Mouse (Mus musculus) right cerebral cortex, postnatal 10 days (tissue): Measurements from ENCODE around the gene Cyp4a14.
"Not testable (repeated sequence)": the region's sequence is repeated elsewhere in the genome, so short reads cannot be mapped to it uniquely, and the experiment has no call there.

Experiments
- DNase-seq, 2 experiments: peaks; one replicate each; pipeline ENCODE4 v3.0.0; 2021; ENCODE audit warnings: low spot score in 2 of 2

Gene Cyp4a14

DNA sequence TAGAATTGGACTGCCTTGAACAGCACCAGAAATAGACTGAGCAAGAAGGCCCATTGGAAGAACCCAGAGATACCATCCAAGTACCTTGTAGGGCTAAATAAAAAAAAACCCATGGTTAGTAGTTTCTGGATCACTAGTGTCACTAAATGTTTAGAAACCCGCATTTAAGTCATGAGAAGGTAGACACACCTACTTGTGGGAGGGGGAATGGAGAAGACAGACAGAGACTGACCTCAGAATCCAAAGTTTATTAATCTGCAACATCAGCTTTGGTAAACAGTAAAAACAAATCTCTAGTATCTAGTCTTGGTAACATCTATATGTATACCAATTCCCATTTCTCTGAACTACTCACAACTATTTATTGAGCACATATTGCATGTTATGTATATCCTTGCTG, at the start of gene Cyp4a14:
Gene Cyp4a14 (minus strand): TSS at position 142 of the 400 bp plus-strand sequence.
- no peak for DNase-seq

DNA sequence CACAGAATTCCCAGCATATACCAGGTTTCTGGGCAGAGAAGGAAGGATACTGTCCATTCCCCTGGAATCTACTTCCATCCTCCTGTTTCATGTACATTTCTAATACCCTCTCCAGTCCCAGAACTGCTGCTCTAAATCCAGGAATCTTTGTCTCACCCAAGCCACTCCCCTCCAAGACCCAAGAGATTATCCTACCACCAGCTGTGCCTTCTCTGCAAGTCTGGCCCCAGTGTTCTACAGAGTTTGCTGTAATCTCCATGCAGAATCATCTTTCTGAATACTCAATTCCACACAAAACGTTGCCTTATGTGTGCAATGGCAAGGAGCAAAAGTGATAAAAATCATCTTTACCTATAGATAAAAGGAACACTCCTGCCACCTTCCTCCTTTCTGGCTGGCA, 49.2 kb upstream of the Cyp4a14 start:
- no peak for DNase-seq

DNA sequence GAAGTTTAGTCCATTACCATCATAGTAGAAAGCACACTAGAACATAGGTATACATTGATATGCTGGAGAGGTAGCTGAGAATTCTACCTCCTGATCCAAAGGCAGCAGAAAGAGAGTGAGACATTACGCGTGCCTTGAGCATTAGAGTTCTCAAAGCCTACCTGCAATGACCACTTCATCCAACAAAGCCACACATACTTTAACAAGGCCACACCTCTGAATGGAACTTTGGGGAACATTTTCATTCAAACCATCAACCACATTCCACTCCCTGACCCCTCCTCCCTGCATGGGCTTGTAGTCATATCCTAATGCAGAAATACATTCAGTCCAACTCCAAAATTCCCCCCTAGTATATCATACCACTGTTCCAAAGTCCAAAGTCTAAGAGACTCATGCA, 25.8 kb upstream of the Cyp4a14 start:
- DNase-seq = no peak

DNA sequence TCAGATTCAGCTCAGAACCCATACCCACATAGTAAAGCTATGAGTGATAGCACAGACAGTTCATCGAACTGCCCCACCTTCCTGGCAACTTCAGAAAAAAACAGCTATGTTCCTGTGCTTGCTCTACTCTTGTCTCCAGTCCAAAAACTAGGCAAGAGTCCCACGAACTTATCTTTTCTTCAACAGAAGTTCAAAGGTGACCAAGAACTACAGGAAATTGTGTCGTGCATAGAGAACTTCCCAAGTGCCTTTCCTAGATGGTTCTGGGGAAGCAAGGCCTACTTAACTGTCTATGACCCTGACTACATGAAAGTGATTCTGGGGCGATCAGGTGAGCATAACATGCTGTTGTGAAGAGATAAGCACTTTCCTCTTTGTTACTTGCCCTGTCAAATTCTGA, 23.5 kb upstream of the Cyp4a14 start:
- DNase-seq = no peak

DNA sequence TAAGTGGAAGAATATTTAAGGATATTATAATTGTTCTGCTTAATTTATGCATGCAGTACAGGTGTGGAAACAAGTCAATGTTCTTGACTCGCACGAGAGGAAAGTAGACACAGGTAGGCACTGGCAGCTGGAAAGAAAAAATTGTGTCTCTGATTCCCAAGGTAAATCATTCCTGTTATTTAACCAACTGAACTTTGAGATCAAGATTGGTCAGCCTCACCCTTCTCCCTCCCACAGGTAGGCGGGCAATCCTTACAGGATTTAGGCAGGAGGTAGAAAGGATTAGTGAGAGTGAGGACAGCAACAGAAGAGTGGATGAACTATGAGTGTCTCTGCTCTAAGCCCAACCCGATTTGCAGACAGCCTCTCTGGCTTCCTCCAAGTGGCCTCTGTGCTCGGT, 22.1 kb upstream of the Cyp4a14 start, which contains the start of gene Cyp4a10:
Gene Cyp4a10 (plus strand): TSS at position 265 of the 400 bp plus-strand sequence.
- DNase-seq = not testable (repeated sequence)

DNA sequence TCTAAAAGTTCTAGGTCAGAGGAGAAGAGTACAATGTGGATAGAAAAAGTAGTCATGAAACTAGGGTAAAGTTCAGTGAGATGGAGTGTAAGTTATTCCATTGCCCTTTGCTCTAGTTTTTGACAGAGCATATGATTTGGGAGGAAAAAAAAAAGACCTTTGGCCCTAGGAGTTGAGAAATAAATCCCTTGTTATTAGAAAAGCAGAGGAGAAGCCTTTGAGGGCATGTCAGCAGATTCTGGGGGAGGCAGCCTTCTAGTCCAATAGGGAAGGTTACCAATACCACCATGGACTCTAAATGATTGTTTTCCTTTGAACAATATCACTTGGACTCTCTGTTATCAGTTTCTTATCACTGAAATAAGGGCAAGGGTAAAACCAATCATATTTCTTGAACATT, 18.0 kb upstream of the Cyp4a14 start:
- DNase-seq = not testable (repeated sequence)

DNA sequence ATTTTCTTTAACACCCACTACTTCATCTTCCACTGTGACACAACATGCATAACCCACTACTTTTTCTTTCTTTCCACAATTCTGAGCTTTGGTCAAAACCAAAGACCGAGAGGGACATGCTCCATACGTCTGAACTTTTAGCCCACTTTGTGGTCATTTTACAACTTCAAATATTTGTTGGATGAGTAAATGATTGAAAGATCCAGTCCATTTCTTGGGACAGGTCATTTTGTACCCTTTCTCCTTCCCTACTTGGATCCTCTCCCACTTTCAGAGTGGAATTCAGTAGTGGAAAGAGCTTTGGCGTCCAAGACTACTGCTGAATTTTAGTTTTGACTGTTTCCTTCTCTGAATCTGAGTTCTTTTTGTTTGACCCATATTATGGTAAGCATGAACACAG, 1.5 kb upstream of the Cyp4a14 start:
- DNase-seq = no peak

DNA sequence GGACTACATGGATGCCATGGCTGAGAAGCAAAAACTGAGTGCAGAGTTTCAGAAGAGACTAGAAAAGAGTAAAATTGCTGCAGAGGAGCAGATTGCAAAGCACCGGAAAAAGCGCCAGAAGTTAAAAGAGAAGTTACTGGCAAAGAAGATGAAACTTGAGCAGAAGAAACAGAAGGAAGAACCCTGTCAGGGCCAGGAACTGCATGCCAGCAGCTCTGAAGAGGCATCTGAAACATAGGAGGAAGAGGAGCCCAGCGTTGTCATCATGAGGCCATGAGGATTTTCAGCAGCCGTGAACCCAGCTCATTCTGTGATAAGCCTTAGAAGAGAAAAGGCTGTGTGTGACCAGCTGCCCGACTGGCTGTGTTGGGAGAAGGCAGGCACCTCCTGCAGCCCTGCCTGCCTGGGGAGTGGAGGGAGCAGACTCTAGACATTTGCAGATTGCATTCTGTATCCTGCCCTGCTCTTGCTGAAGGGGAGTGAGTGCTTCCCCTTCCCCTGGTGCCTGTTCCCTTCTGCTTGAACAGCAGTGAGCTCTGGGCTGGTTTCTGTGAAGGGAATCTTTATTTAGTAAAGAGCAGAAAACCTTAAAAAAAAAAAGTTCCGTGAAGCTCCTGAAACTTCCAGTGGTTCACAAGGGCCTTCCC, 14.8 kb downstream of the Cyp4a14 start:
- DNase-seq = peak; percentile 23 to 43

DNA sequence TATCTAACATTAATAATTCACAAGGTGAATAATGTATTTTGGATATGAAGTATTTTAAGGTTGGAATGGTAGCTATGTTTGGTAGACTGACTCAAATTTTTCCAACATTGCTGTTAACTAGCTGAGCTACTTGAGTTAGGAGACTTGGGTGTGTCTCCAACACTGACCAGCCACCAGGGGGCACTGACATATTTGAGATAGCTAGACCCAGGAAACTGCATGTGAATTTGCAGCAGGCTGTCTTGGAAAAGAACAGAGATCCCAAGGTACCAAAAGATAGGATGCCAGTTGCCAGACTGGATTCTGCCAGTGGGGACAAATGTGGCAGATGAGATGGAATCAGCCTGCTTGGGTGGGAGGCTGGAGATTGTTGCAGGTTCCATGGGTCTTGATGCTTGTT, 19.9 kb downstream of the Cyp4a14 start:
- not testable (repeated sequence) for DNase-seq

DNA sequence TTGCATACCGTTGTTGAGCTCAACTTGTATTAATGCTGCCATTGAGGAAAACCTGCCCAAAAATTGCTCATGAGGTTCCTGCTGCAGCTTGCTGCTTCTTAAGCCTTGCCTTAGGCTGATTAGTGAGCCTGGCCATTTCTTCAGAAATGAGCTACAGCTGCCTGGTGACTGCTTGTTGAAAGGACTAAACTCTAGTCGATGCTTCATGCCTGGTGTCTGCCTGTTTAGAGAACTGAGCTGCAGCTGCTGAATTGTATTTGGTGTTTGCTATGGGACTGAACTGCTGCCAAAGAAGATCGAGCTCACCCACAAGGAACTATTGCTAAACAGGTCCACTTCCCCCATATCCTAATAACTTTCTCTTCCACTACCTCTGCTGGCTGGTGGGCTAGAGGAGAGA, 22.4 kb downstream of the Cyp4a14 start:
- DNase-seq = not testable (repeated sequence)

DNA sequence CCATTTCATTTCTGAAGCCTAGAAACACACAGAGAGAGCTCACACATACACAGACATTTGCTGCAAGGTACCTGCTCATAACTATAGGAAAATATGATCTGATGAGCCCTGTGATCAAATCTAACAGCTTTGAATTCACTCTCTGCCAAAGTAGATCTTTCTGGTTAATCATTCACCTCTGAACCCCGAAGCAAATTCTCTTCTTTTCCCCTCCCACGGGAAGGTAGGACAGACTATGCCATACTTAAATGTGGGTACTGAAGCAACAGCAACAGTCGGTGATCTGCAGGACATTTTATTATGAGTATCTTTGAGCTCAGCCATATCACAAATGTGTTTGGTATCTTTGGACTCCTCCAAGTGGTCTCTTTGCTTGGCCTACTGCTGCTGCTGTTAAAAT, 43.6 kb downstream of the Cyp4a14 start, which contains the start of gene Cyp4a30b:
Gene Cyp4a30b (plus strand): TSS at position 301 of the 400 bp plus-strand sequence.
- no peak for DNase-seq

DNA sequence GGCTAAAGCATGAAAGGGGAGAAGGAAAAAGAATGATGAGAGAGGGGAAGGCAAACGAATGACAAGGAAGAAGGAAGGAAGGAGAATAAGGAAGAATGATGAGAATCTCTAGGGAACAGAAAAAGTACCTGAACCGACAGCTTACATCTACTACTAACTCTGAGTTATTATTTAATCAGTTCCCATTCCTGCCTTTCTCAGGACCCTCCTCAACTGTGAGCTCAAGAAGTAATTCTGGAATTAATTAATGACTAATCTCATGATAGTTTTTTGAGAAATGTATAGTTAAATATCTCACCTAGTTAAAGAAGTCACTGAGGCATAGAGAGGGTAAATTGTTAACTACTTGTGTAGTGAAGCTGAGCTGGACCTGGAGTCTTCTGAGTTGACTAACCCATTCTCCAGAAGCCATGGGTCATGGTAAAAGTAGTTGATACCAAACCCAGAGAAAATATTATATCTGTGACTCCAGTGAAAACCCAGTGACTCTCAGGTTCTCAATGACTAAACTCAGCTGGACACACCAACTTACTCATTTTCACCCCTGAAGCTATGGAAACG, 45.3 kb downstream of the Cyp4a14 start:
- no peak for DNase-seq
